Mouse (Mus musculus) E14TG2a.4 (cell line): ENCODE results near the gene Rps16.

ENCODE experiments used
- H3K27me3 ChIP-seq: 2 replicates; pipeline ENCODE4 v1.6.1; 2014; ENCODE audit warnings: low read length, control low read depth; ENCODE audit not compliant: insufficient read depth
- H3K36me3 ChIP-seq: 2 replicates; pipeline ENCODE4 v1.6.1; 2014; ENCODE audit warnings: low read length, control low read depth; ENCODE audit not compliant: insufficient read depth
- H3K4me1 ChIP-seq: replicated peaks from 2 replicates; pipeline ENCODE4 v1.6.1; 2014; ENCODE audit warnings: low read depth, low read length, control low read depth
- H3K4me3 ChIP-seq: replicated peaks from 2 replicates; pipeline ENCODE4 v1.5.1; 2014; ENCODE audit warnings: mild to moderate bottlenecking, low read length
- H3K9me3 ChIP-seq: 2 replicates; pipeline ENCODE4 v1.6.1; 2014; ENCODE audit warnings: low read length, control low read depth
- CTCF ChIP-seq: conservative IDR thresholded peaks from 2 replicates; pipeline ENCODE4 v1.5.1; 2014; ENCODE audit warnings: low read length
- NANOG ChIP-seq: IDR thresholded peaks from 2 replicates; pipeline ENCODE4 v1.6.1; 2014; ENCODE audit warnings: borderline replicate concordance, low read length, mixed read lengths
- POU5F1 ChIP-seq: IDR thresholded peaks from 2 replicates; pipeline ENCODE4 v1.6.1; 2014; ENCODE audit warnings: low read length, borderline replicate concordance

The Rps16 gene

DNA sequence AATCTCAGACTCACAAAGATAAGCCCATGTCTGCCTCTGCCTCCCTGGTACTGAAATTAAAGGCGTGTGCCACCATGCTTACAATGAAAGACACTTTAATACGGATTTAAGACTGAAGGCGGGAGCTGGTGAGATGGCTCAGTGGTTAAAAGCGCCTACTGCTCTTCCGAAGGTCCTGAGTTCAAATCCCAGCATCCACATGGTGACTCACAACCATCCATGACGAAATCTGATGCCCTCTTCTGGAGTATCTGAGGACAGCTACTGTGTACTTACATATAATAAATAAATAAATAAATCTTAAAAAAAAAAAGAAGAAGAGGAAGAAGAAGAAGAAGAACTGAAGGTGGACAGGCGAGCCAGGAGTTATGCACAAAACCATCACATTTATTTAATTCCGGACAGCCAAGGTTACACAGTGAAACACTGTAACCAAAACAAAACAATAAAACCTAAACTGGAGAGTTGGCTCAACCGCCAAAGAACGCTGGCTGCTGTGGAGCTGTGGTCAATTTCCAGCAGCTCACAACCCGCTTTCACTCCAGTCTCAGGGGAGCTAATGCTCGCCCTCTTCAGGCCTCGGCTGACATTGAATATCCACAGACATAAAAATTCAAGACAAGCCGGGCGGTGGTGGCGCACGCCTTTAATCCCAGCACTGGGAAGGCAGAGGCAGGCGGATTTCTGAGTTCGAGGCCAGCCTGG, 11.1 kb upstream of the Rps16 start:
- Histone ChIP-seq H3K36me3 (peaks cover 26% of the 10 kb centered on the region), H3K27me3 (no peaks in the 10 kb centered on the region), H3K9me3 (no peaks in the 10 kb centered on the region), H3K4me3 (peak overlapping the region; percentile 93), H3K4me1 (peaks cover 81% of the 10 kb centered on the region)
- TF ChIP-seq POU5F1 = no peak
- TF ChIP-seq NANOG = no peak
- no peak for TF ChIP-seq CTCF

DNA sequence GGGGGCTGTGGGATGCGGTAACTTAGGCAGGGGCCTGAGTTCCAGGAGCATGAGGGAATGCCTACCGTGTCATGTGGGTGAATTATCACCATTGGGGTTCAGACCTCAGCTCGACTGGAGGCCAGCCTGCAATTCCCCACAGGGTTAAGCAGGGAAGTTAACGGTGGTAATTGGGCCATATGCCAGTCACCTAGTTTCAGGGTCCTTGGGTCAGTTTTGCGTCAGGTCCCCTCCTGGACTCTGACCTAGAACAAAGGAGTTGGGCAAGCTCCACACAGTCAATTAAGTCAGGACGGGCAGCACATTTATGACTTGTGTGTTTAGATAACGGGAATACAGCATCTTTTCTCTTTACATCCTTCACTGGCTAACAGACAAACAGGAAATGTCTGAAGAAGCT, 9.1 kb upstream of the Rps16 start:
- H3K4me3 ChIP-seq = no peak overlapping the region
- no peaks in the 10 kb centered on the region for H3K9me3 ChIP-seq
- peaks cover 7% of the 10 kb centered on the region for H3K36me3 ChIP-seq
- peaks cover 64% of the 10 kb centered on the region for H3K4me1 ChIP-seq
- no peak for TF ChIP-seq CTCF
- TF ChIP-seq POU5F1 = no peak
- no peak for TF ChIP-seq NANOG
- H3K27me3 ChIP-seq = no peaks in the 10 kb centered on the region

DNA sequence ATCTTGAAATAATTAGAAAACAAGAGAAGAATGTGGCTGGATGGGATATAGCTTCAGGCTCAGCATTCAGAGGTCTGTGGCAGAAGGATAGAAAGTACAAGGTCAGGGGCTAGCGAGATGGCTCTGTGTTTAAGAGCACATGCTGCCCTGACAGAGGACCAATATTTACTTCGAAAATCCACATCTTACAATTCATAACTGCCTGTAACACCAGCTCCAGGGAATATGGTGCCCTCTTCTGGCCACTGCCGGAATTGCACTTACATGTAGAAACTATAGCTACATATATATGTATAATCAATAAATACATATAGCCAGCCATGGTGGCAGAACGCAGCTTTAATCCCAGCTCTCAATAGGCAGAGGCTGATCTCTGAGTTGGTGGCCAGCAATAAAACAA, 5.8 kb upstream of the Rps16 start:
- H3K4me3 ChIP-seq = no peak overlapping the region
- TF ChIP-seq POU5F1 (no peak), CTCF (peak; percentile 94)
- peaks cover 56% of the 10 kb centered on the region for H3K4me1 ChIP-seq
- H3K9me3 ChIP-seq = no peaks in the 10 kb centered on the region
- H3K27me3 ChIP-seq = no peaks in the 10 kb centered on the region
- H3K36me3 ChIP-seq = no peaks in the 10 kb centered on the region

DNA sequence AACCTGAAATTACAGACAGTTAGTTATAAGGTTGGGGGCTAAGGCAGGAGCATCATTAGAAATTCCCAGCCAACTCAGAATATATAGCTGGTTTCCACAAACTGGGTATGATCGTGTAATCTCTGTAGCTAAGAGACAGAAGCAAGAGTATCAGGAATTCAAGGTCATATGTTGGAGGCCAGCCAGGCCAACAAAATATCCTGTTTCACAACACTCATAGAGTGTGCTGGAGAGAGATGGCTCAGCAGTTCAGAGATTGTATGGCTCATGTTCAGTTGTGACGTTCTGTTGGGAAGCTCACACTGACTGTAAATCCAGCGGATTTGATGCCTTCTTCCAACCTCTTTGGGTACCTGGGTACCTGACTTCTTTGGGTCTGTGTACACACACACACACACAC, 2.7 kb upstream of the Rps16 start:
- TF ChIP-seq POU5F1 (no peak), CTCF (no peak), NANOG (no peak)
- H3K27me3 ChIP-seq = no peaks in the 10 kb centered on the region
- H3K36me3 ChIP-seq = peaks cover 17% of the 10 kb centered on the region

DNA sequence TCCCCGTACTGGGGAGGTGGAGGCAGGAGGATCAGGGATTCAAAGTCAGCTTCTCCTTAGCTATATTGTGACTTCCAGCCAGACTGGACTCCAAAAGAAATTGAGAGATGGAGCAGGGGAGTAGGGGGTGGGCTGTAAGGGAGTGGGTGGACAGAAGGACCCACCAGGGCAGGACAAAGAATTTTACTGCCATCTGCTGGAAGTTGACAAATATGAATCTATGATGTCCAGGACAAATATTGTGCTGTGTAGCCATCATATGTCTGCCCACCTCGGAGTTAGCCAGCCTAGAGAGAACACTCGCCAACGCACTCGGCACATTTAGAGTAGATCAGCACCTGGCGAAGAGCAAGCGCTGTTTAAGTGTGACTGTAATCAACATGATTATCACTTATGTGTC, 1.9 kb upstream of the Rps16 start:
- Histone ChIP-seq H3K27me3 (no peaks in the 10 kb centered on the region), H3K4me1 (peaks cover 46% of the 10 kb centered on the region), H3K4me3 (no peak overlapping the region), H3K36me3 (peaks cover 26% of the 10 kb centered on the region), H3K9me3 (no peaks in the 10 kb centered on the region)
- TF ChIP-seq POU5F1 = no peak
- TF ChIP-seq NANOG = no peak
- TF ChIP-seq CTCF = no peak

More for the DNA sequence above, 2.7 kb upstream of the Rps16 start:
- peaks cover 45% of the 10 kb centered on the region for H3K4me1 ChIP-seq
- no peak overlapping the region for H3K4me3 ChIP-seq
- H3K9me3 ChIP-seq = no peaks in the 10 kb centered on the region

DNA sequence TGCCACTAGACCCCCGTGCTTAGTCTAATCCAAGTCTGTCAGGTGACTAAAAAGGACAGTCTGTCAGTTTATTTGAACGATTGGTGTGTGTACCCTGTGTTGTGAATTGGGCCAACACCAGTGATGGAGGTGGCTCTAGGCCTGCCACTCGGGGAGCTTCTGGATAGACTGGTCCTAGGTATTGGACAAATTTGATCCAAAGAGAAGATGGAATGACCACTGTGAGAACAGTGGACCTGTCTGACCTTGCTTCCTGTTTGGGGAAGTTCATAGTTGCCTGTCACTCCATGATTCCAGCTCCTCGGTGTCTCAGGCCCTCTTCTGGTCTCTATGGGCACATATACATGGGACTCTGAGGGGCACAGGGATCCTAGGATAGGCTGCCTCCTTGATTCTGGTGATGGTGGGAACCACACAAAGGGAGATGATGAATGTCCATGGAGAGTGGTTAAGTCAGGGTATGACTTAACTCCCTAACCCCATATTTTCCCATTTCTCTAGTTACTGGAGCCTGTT, 1.3 kb downstream of the Rps16 start:
- Histone ChIP-seq H3K4me1 (peaks cover 64% of the 10 kb centered on the region), H3K4me3 (peak overlapping the region; percentile 99), H3K27me3 (no peaks in the 10 kb centered on the region), H3K9me3 (no peaks in the 10 kb centered on the region), H3K36me3 (peaks cover 50% of the 10 kb centered on the region)
- TF ChIP-seq NANOG (no peak), POU5F1 (no peak), CTCF (no peak)

DNA sequence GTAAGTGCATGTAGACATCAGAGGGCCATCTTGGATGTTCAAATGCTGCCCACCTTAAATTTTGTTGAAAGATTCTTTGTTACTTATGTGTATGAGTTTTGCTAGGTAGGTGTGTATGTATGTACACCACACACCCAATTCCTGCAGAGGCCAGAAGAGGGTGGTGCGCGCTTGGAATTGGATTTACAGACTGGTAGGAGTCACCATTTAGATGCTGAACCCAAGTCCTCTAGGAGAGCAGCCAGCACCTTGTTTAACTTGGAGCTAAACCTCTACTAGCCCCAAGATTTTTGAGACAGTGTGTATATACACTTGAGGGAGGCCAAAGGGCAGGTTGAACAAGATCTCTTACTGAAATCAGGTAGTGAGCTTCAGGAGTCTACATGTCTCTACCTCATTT, 2.8 kb downstream of the Rps16 start:
- Histone ChIP-seq H3K36me3 (peaks cover 50% of the 10 kb centered on the region), H3K4me1 (peaks cover 80% of the 10 kb centered on the region), H3K27me3 (no peaks in the 10 kb centered on the region), H3K9me3 (no peaks in the 10 kb centered on the region), H3K4me3 (peak overlapping the region; percentile 99)
- TF ChIP-seq CTCF = no peak
- TF ChIP-seq NANOG = no peak
- no peak for TF ChIP-seq POU5F1

DNA sequence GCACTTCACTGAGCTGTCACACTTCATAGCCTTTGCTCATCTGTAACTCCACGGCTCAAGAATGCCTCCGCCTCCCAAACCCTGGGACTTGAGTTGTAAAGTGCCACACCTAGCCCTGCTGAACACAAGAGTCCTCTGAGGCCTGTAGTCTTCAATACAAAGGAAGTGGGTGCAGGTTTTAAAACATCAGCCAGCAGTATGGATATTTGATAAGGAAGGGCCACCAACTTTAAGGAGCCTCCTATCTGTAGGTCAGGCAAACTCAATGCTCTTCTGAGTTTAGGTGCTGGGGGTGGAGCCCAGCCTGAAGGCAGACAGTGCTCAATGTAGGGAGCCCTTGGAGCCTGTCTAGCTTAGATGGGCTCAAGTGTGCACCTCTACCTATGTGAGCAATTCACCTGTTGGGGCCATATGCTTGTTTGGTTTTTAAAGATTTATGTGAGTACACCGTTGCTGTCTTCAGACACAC, 3.7 kb downstream of the Rps16 start:
- TF ChIP-seq CTCF (no peak), POU5F1 (no peak), NANOG (no peak)

More for the DNA sequence above, 3.7 kb downstream of the Rps16 start:
- Histone ChIP-seq H3K4me3 (no peak overlapping the region), H3K9me3 (no peaks in the 10 kb centered on the region), H3K27me3 (0 out of 2 replicates have a peak, but pooled peaks cover 4% of the 10 kb centered on the region), H3K4me1 (peaks cover 77% of the 10 kb centered on the region), H3K36me3 (peaks cover 53% of the 10 kb centered on the region)
